23 mouse cellular contexts compared by ENCODE assay signal in the genomic region with DNA sequence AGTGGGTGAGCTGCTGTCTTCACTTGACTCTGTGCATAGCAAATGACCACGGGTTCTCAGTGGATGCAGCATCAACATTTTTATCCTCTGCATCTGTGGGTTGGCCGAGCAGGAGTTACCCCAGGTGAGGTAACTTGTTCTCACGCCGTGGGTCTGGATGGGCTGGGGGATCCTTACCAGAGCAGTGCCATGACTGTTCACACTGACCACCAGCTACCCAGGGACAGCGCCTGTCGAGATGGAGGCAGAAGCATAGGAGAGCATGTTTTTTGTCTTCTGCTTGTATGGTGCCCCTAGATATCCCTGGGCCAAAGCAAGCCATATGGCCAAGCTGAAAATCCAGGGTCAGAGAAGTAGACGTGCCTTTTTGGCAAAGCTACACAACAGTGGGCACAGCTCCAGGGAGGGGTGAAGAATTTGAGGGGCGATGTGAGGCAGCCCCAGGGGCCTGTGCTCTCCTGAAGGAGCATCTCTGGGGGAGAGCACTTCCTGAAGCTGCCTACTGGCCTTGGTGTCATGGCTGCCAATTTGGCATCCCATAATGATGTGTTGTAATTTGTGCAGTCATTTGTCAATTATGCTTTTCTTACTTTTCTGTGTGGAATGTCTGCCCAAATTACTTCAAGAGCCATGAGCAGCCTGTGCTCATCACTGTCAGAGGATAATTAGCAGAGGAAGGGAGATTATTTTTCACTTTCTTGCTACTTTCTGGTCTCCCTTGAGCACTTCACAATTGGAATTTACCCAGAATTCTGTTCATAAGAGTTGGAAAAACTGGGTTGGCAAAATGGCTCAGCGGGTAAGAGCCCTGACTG. TPM values are rescaled to one million over a fixed set of nuclear protein-coding genes. Genes with fewer than 3 reads are reported as not detected.
DNase-seq lines count a peak whose midpoint lies in the region; ATAC-seq and TF ChIP-seq lines count a peak whose summit lies in the region.
"Had no signal": no experiment of that assay in that cellular context is flagged by ENCODE, and none has a peak within 500 bp of the region (broad histone marks: within the 10 kb centered on the region; RNA-seq: fewer than 3 reads in every experiment).

No protein-coding gene starts in this region.

- H3K27me3 ChIP-seq in hindbrain, postnatal 0 days (ENCODE audit: insufficient read depth, low read length), result no peaks in the 10 kb centered on the region
- no peaks in the 10 kb centered on the region for H3K27me3 ChIP-seq in hindbrain, embryonic 16.5 days (replicated peaks; ENCODE audit: control insufficient read depth, insufficient read depth, low read length)
- H3K27me3 ChIP-seq: hindbrain, embryonic 15.5 days; kidney, embryonic 15.5 days; limb, embryonic 12.5 days had no signal

- no peaks in the 10 kb centered on the region for H3K4me1 ChIP-seq in hindbrain, postnatal 0 days (ENCODE audit: insufficient read depth, low read length)
- H3K4me1 ChIP-seq in hindbrain, embryonic 16.5 days (ENCODE audit: control insufficient read depth, insufficient read depth, low read depth, low read length), result peaks cover 5% of the 10 kb centered on the region

- peak; percentile 41 to 52 for DNase-seq in cerebellum, postnatal 14 days
- DNase-seq in cerebellum, adult 8-10 months, result no peak
- peak; percentile 13 for DNase-seq in hindbrain, postnatal 0 days (ENCODE audit: low spot score)
- peak; percentile 11 for DNase-seq in lung, postnatal 10 days
- DNase-seq in lung, postnatal 14 days, result no peak
- peak; percentile 29 for DNase-seq in retina, embryonic 14.5 days (ENCODE audit: low spot score)
- no peak for DNase-seq in layer of hippocampus, adult 9-11 months
- DNase-seq: adrenal gland, postnatal 36 days; cerebellum, adult 11-12 months; gastrocnemius, postnatal 36 days; kidney, adult 11 months; liver, postnatal 0 days; right cerebral cortex, postnatal 14 days; spleen, adult 18-20 months had no signal

- no peaks in the 10 kb centered on the region for H3K36me3 ChIP-seq in hindbrain, postnatal 0 days (ENCODE audit: insufficient read depth, low read length)
- no peaks in the 10 kb centered on the region for H3K36me3 ChIP-seq in hindbrain, embryonic 16.5 days (ENCODE audit: control insufficient read depth, insufficient read depth, low read length)
- H3K36me3 ChIP-seq: hindbrain, embryonic 15.5 days; kidney, embryonic 15.5 days; limb, embryonic 12.5 days had no signal

- H3K9ac ChIP-seq in hindbrain, postnatal 0 days (replicated peaks; ENCODE audit: low read length), result no peak overlapping the region
- H3K9ac ChIP-seq in hindbrain, embryonic 16.5 days (ENCODE audit: low read depth, low read length), result no peak overlapping the region
- H3K9ac ChIP-seq: hindbrain, embryonic 15.5 days; kidney, embryonic 15.5 days; limb, embryonic 12.5 days; liver, postnatal 0 days had no signal

- no peaks in the 10 kb centered on the region for H3K9me3 ChIP-seq in hindbrain, postnatal 0 days (ENCODE audit: low read length)
- H3K9me3 ChIP-seq in hindbrain, embryonic 16.5 days (ENCODE audit: control insufficient read depth, low read length), result no peaks in the 10 kb centered on the region
- H3K9me3 ChIP-seq: hindbrain, embryonic 15.5 days; kidney, embryonic 15.5 days had no signal

- no peak overlapping the region for H3K4me2 ChIP-seq in hindbrain, postnatal 0 days (ENCODE audit: low read depth, low read length)
- H3K4me2 ChIP-seq in hindbrain, embryonic 16.5 days (ENCODE audit: low read length), result no peak overlapping the region
- H3K4me2 ChIP-seq: hindbrain, embryonic 15.5 days; kidney, embryonic 15.5 days; limb, embryonic 12.5 days; liver, embryonic 11.5 days had no signal

- ATAC-seq in hindbrain, postnatal 0 days, result no peak
- no peak for ATAC-seq in hindbrain, embryonic 16.5 days
- ATAC-seq: liver, postnatal 0 days had no signal

- H3K4me3 ChIP-seq in hindbrain, postnatal 0 days (ENCODE audit: low read length), result no peak overlapping the region
- no peak overlapping the region for H3K4me3 ChIP-seq in hindbrain, embryonic 16.5 days (ENCODE audit: low read length)
- H3K4me3 ChIP-seq: hindbrain, embryonic 15.5 days; kidney, embryonic 15.5 days; limb, embryonic 12.5 days had no signal

- H3K27ac ChIP-seq in hindbrain, postnatal 0 days, result no peak overlapping the region
- H3K27ac ChIP-seq in hindbrain, embryonic 16.5 days (ENCODE audit: low read depth, low read length), result no peak overlapping the region
- H3K27ac ChIP-seq: hindbrain, embryonic 15.5 days; kidney, embryonic 15.5 days; limb, embryonic 12.5 days; macrophage had no signal

- TF ChIP-seq CTCF in hindbrain, postnatal 0 days (IDR thresholded peaks at IDR 0.05; ENCODE audit: low read depth), result no peak

- WGBS in hindbrain, postnatal 0 days, result 68% methylated on average over 9 of the region's 9 CpGs
- 73% methylated on average over 9 of the region's 9 CpGs for WGBS in hindbrain, embryonic 16.5 days

RNA-seq across cellular contexts. Expression of a gene that starts 13.7 kb away (rescaled TPM):
- total RNA-seq in hindbrain, postnatal 0 days (2014; rRNA removed), result 0.63 and 2.1 TPM in 2 replicates
- 0.83 and 1.1 TPM in 2 replicates for polyA plus RNA-seq in hindbrain, postnatal 0 days (2015; fragmentation: Nextera tagmentation; extraction: Ambion mirVana)
- 0.91 and 1.6 TPM in 2 replicates for polyA plus RNA-seq in hindbrain, embryonic 16.5 days (2015; fragmentation: Nextera tagmentation; extraction: Ambion mirVana)
- total RNA-seq: hematopoietic stem cell, adult 5-6 weeks; monocyte, adult 5-6 weeks; neutrophil, adult 5-6 weeks had no signal
- polyA plus RNA-seq: macrophage had no signal

RNA-seq across cellular contexts. Expression of a gene that starts 31.6 kb away (rescaled TPM):
- total RNA-seq in hindbrain, postnatal 0 days (2014; rRNA removed), result 31.7 and 33.6 TPM in 2 replicates
- 4.3 and 8.1 TPM in 2 replicates for polyA plus RNA-seq in hindbrain, postnatal 0 days (2015; fragmentation: Nextera tagmentation; extraction: Ambion mirVana)
- 5.1 and 6.1 TPM in 2 replicates for polyA plus RNA-seq in hindbrain, embryonic 16.5 days (2015; fragmentation: Nextera tagmentation; extraction: Ambion mirVana)
- total RNA-seq: monocyte, adult 5-6 weeks; neutrophil, adult 5-6 weeks had no signal
- polyA plus RNA-seq: macrophage had no signal

Comparison
In these comparisons a context has a peak if more than half of its experiments do, and no peak if none do; other contexts are left out.
1. DNase-seq: peak in cerebellum, postnatal 14 days (2 of 2), hindbrain, postnatal 0 days (single experiment), lung, postnatal 10 days (single experiment) and retina, embryonic 14.5 days (single experiment); none in cerebellum, adult 8-10 months (single experiment), lung, postnatal 14 days (single experiment) and layer of hippocampus, adult 9-11 months (single experiment).